ENCODE assay signal across 8 mouse cellular contexts in the genomic region with DNA sequence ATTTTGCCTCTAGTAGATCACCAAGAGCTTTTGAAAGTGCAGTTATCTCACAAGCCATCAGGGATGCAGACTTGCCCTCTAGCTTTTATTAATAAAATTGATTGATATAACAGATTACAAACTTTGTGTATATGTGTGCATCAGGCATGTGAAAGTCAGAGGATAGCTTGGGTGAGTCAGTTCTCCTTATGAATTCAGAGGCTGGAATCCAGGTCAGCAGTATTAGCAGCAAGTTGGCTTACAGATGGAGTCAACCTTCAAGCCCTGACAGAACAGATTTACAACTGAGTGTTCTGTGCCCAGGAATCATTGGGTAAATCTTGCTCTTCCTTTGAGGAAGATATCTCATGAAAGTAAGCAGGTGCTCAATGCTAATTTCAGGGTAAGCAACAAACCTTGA. TPM values are rescaled to one million over a fixed set of nuclear protein-coding genes. Genes with fewer than 3 reads are reported as not detected.
A peak's percentile ranks its signal among the peaks of the same experiment; 100 is the strongest.
DNase-seq lines count a peak whose midpoint lies in the region; ATAC-seq lines count a peak whose summit lies in the region.

No protein-coding gene starts in this region.

- intact Hi-C loops in gastrocnemius, postnatal 36 days (cut with DNase I) = loop anchor here (10.0 kb wide), 1 partner anchor 251 kb away; no protein-coding TSS in a partner anchor

- ATAC-seq in embryonic facial prominence, embryonic 15.5 days (ENCODE audit: insufficient number of reproducible peaks, low FRiP score, low TSS enrichment, low read depth) = no peak
- no peak for ATAC-seq in limb, embryonic 15.5 days (ENCODE audit: insufficient number of reproducible peaks, low FRiP score, low TSS enrichment, low read depth)

- H3K9me3 ChIP-seq in embryonic facial prominence, embryonic 15.5 days (replicated peaks) = no peaks in the 10 kb centered on the region
- no peaks in the 10 kb centered on the region for H3K9me3 ChIP-seq in limb, embryonic 15.5 days

- no peaks in the 10 kb centered on the region for H3K27me3 ChIP-seq in embryonic facial prominence, embryonic 15.5 days
- H3K27me3 ChIP-seq in limb, embryonic 15.5 days = no peaks in the 10 kb centered on the region

- H3K4me2 ChIP-seq in embryonic facial prominence, embryonic 15.5 days (replicated peaks) = peak overlapping the region; percentile 82
- peak overlapping the region; percentile 69 for H3K4me2 ChIP-seq in limb, embryonic 15.5 days

- DNase-seq in cerebellum, adult 9-11 months = peak; percentile 17
- no peak for DNase-seq in cerebellum, adult 11-12 months
- peak; percentile 59 for DNase-seq in A20 (ENCODE audit: low read depth, low spot score)
- DNase-seq in gastrocnemius, postnatal 36 days = no peak
- no peak for DNase-seq in layer of hippocampus, postnatal 25 days (ENCODE audit: extremely low spot score in 1 of 2, low spot score in 1 of 2)
- no peak for DNase-seq in left cerebral cortex, adult 11 months (ENCODE audit: low spot score)

- peak overlapping the region; percentile 96 for H3K27ac ChIP-seq in embryonic facial prominence, embryonic 15.5 days (replicated peaks)
- no peak overlapping the region for H3K27ac ChIP-seq in limb, embryonic 15.5 days

- H3K4me1 ChIP-seq in embryonic facial prominence, embryonic 15.5 days = peaks cover 8% of the 10 kb centered on the region
- 0 out of 2 replicates have a peak, but pooled peaks cover 6% of the 10 kb centered on the region for H3K4me1 ChIP-seq in limb, embryonic 15.5 days

- no peaks in the 10 kb centered on the region for H3K36me3 ChIP-seq in embryonic facial prominence, embryonic 15.5 days
- H3K36me3 ChIP-seq in limb, embryonic 15.5 days = 0 out of 2 replicates have a peak, but pooled peaks cover 4% of the 10 kb centered on the region

- H3K9ac ChIP-seq in embryonic facial prominence, embryonic 15.5 days = peak overlapping the region; percentile 76
- peak overlapping the region; percentile 70; the same call in 1 of the 2 replicates for H3K9ac ChIP-seq in limb, embryonic 15.5 days

- H3K4me3 ChIP-seq in embryonic facial prominence, embryonic 15.5 days (replicated peaks) = peak overlapping the region; percentile 77
- H3K4me3 ChIP-seq in limb, embryonic 15.5 days = peak overlapping the region; percentile 73

RNA-seq across cellular contexts. Expression of gene Ercc6l2, which starts 0.9 kb away (rescaled TPM):
- 22.2 and 25.0 TPM in 2 replicates for polyA plus RNA-seq in embryonic facial prominence, embryonic 15.5 days (2015; fragmentation: Nextera tagmentation; extraction: Ambion mirVana)
- polyA plus RNA-seq in limb, embryonic 15.5 days (2015; fragmentation: Nextera tagmentation; extraction: Ambion mirVana) = 23.0 and 24.3 TPM in 2 replicates
- 10 to 100 TPM; 13.5 to 14.9 TPM for total RNA-seq in gastrocnemius, postnatal 36 days (2021)
- total RNA-seq in layer of hippocampus, postnatal 25 days (2021) = 10 to 100 TPM; 16.5 to 17.9 TPM

Comparison
In these comparisons a context has a peak if more than half of its experiments do, and no peak if none do; other contexts are left out.
1. DNase-seq: peak in cerebellum, adult 9-11 months (single experiment) and A20 (single experiment); none in cerebellum, adult 11-12 months (single experiment), gastrocnemius, postnatal 36 days (0 of 2), layer of hippocampus, postnatal 25 days (0 of 2) and left cerebral cortex, adult 11 months (single experiment).